Mouse (Mus musculus) adrenal gland, adult 2 months (tissue): ENCODE measurements around the gene Aldh18a1. TPM values are rescaled to one million over a fixed set of nuclear protein-coding genes. Genes with fewer than 3 reads are reported as not detected.
A peak's percentile ranks its signal among the peaks of the same experiment; 100 is the strongest.
"Not testable (repeated sequence)": the region's sequence is repeated elsewhere in the genome, so short reads cannot be mapped to it uniquely, and the experiment has no call there.

Experiments used
- DNase-seq: peaks from one replicate; pipeline ENCODE4 v3.0.0; 2021
- polyA plus RNA-seq: library from polyadenylated mRNA; depleted of rRNA; stranded (reverse); fragments of >200 nt; gene quantifications from 2 replicates; pipeline ENCODE4 v1.2.3, GENCODE M21; 2012
- total RNA-seq, 2 experiments: library from RNA; stranded (reverse); gene quantifications; 2 replicates each; pipeline ENCODE4 v1.2.3; 2021

The Aldh18a1 gene
- total and polyA plus RNA-seq, 3 experiments = 17.3 to 30.5 (median 18.6) TPM

- DNase-seq = no peak
These were observed 1.4 kb downstream of the Aldh18a1 start for GRCm38 (mm10) chr19:40586908-40587307.

GRCm38 (mm10) chr19:40581662-40582061 lies 6.6 kb downstream of the Aldh18a1 start:
- DNase-seq = peak; percentile 32

- no peak for DNase-seq
These were observed 7.4 kb downstream of the Aldh18a1 start for GRCm38 (mm10) chr19:40580902-40581301.

- DNase-seq = no peak
These were observed 12.8 kb downstream of the Aldh18a1 start for GRCm38 (mm10) chr19:40575438-40575837.

GRCm38 (mm10) chr19:40570726-40571125 lies 17.5 kb downstream of the Aldh18a1 start:
- DNase-seq = peak; percentile 78

- DNase-seq = no peak
These were observed 20.6 kb downstream of the Aldh18a1 start for GRCm38 (mm10) chr19:40567616-40568015.

GRCm38 (mm10) chr19:40563880-40564645 lies 24.2 kb downstream of the Aldh18a1 start:
- DNase-seq = no peak

- DNase-seq = not testable (repeated sequence)
These were observed 26.7 kb downstream of the Aldh18a1 start for GRCm38 (mm10) chr19:40561521-40561920.

- no peak for DNase-seq
These were observed 32.2 kb downstream of the Aldh18a1 start for GRCm38 (mm10) chr19:40556029-40556428.

- no peak for DNase-seq
These were observed 33.1 kb downstream of the Aldh18a1 start for GRCm38 (mm10) chr19:40555136-40555535.

GRCm38 (mm10) chr19:40554343-40554742 lies 33.9 kb downstream of the Aldh18a1 start:
- no peak for DNase-seq

- DNase-seq = no peak
These were observed 34.4 kb downstream of the Aldh18a1 start for GRCm38 (mm10) chr19:40553849-40554248.

GRCm38 (mm10) chr19:40553014-40553789 lies 35.1 kb downstream of the Aldh18a1 start:
- no peak for DNase-seq

GRCm38 (mm10) chr19:40549516-40550135 lies 38.6 kb downstream of the Aldh18a1 start:
- no peak for DNase-seq

GRCm38 (mm10) chr19:40548796-40549515 lies 39.3 kb downstream of the Aldh18a1 start:
- DNase-seq = no peak

- no peak for DNase-seq
These were observed 39.9 kb downstream of the Aldh18a1 start for GRCm38 (mm10) chr19:40548386-40548785.

GRCm38 (mm10) chr19:40544856-40545255 lies 43.4 kb downstream of the Aldh18a1 start:
- peak; percentile 44 for DNase-seq

GRCm38 (mm10) chr19:40542776-40543175 lies 45.5 kb downstream of the Aldh18a1 start:
- DNase-seq = no peak

- DNase-seq = no peak
These were observed 51.7 kb downstream of the Aldh18a1 start for GRCm38 (mm10) chr19:40536526-40536925.

- no peak for DNase-seq
These were observed 55.7 kb downstream of the Aldh18a1 start for GRCm38 (mm10) chr19:40532525-40532924.

- peak; percentile 47 for DNase-seq
These were observed 57.9 kb downstream of the Aldh18a1 start for GRCm38 (mm10) chr19:40530323-40530722.

GRCm38 (mm10) chr19:40528254-40528653 lies 60.0 kb downstream of the Aldh18a1 start:
- DNase-seq = no peak
